Mouse (Mus musculus) lung, postnatal 0 days (tissue): ENCODE results near the gene Rhbdf2.
A peak's percentile ranks its signal among the peaks of the same experiment; 100 is the strongest.

Source experiments
- CTCF ChIP-seq: IDR thresholded peaks from 2 replicates; pipeline ENCODE4 v1.5.1; 2016; ENCODE audit warnings: antibody characterized with exemption, mild to moderate bottlenecking
- EP300 ChIP-seq: IDR thresholded peaks from 2 replicates; pipeline ENCODE4 v1.6.1; 2016; ENCODE audit warnings: antibody characterized with exemption, mild to moderate bottlenecking, control low read depth

- TF ChIP-seq CTCF (peak; percentile 98), EP300 (peak; percentile 49)
These were observed 16.1 kb upstream of the Rhbdf2 start for GRCm38 (mm10) chr11:116642681-116643578.
